Mouse (Mus musculus): ENCODE data around the gene Ptges3l. TPM values are rescaled to one million over a fixed set of nuclear protein-coding genes. Genes with fewer than 3 reads are reported as not detected.
"Not testable (repeated sequence)": the region's sequence is repeated elsewhere in the genome, so short reads cannot be mapped to it uniquely, and the experiment has no call there.

Ptges3l gene
- total and polyA plus RNA-seq, 3 experiments, result 0.22 to 0.33 TPM; not detected in 1

DNA sequence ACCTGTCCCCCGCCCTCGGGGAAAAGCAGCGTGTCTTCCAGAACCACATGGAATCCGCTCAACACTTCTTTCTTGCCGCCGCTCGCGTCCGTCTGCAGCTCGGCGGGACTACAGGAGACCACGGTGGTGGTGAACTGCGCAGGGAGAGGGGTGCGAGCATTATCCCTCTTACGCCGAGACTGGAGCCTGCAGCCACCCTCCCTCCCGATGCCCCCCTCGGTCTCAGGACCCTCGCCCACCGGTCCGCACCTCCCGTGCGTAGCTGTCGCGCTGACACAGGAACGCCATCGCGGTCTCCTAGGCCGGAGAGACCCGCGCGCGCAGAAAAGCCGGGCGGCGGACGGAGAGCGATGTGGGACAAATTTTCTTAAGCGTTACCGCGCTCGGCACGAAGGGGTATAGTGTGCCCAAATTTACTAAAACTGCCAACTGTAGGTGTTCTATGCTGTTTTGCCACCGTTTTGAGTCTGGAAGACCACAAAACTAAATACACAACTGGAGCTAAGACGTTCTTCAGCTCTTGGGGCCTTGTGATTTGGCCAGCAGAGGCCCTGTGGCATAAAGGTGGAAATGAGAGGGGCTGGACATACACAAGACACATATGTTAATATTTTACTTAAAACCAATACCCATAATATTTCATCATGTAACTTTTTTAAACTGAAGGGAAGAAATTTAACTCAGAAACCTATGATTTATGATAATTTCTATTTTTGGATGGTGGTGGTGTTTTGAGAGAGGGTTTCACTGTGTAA is 7.9 kb downstream of the Ptges3l start, which contains the start of gene Aarsd1:
Gene Aarsd1, minus strand, starts transcription at position 515 of the 755 bp plus-strand sequence.
- no peaks in the 10 kb centered on the region for H3K9me3 ChIP-seq (replicated peaks)
- ATAC-seq (ENCODE audit: extremely low read depth, insufficient number of reproducible peaks, low FRiP score, poor library complexity, severe bottlenecking) (peak; percentile 28), DNase-seq (ENCODE audit: low spot score) (peak; percentile 50)
- no peaks in the 10 kb centered on the region for H3K27me3 ChIP-seq (ENCODE audit: insufficient read depth, low read length)
- peaks cover 44% of the 10 kb centered on the region for H3K4me1 ChIP-seq (ENCODE audit: insufficient read depth, low read depth, low read length)
- H3K36me3 ChIP-seq (replicated peaks), result peaks cover 31% of the 10 kb centered on the region
- TF ChIP-seq GATA2 (IDR thresholded peaks at IDR 0.05; ENCODE audit: borderline replicate concordance, low read depth, low read length), result no peak
- TF ChIP-seq GATA1 (IDR thresholded peaks at IDR 0.05; ENCODE audit: borderline replicate concordance, low read length), result no peak
- TF ChIP-seq CTCF (IDR thresholded peaks at IDR 0.05; ENCODE audit: low read depth, low read length), result no peak
- TF ChIP-seq TAL1 (conservative IDR thresholded peaks at IDR 0.05; ENCODE audit: low read depth, low read length), result no peak
- H3K4me3 ChIP-seq (ENCODE audit: low read depth, low read length), result peak within 1 kb of the TSS; percentile 98

DNA sequence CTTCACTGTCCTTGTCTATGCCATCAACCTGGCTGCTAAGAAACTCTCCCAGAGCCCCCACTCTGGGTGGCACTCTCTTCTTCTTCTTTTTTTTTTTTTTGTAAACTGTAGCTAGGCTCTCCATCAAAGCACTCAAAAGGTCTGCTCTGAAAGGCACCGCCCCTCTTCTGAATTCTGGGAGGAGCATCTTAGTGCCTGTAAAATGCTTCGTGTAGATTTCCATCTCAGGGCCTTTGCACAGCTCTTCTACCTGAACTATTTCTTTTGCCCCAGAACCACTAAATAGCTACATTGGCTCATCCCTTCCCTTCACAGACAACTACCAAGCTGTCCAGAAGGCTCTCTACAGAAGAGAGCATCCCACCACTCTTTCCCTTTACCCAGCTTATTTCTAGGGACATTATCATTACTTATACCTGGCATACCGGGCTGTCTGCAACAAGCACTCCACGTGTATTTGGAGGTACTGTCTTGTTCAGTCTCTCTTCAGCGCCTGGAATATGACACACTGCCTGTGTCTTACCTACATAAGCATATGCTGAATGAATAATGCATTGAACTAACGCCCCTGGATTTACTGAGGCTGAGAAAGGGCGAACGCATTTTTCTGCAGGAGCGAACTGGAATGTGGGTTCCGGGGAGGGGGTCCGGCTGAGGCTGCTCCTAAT is 8.6 kb downstream of the Ptges3l start:
- TF ChIP-seq GATA1 (IDR thresholded peaks at IDR 0.05; ENCODE audit: borderline replicate concordance, low read length), result no peak
- no peak for TF ChIP-seq POLR2AphosphoS5 (IDR thresholded peaks at IDR 0.05; ENCODE audit: insufficient replicate concordance, low read depth, low read length)
- no peak for TF ChIP-seq CTCF (IDR thresholded peaks at IDR 0.05; ENCODE audit: low read depth, low read length)
- TF ChIP-seq TAL1 (conservative IDR thresholded peaks at IDR 0.05; ENCODE audit: low read depth, low read length), result no peak
- no peak for TF ChIP-seq GATA2 (IDR thresholded peaks at IDR 0.05; ENCODE audit: borderline replicate concordance, low read depth, low read length)
- DNase-seq (ENCODE audit: low spot score), result peak; percentile 46
- no peaks in the 10 kb centered on the region for H3K27me3 ChIP-seq (ENCODE audit: insufficient read depth, low read length)

GRCm38 (mm10) chr11:101415306-101415705 is 9.8 kb downstream of the Ptges3l start:
- peaks cover 50% of the 10 kb centered on the region for H3K36me3 ChIP-seq (replicated peaks)
- no peaks in the 10 kb centered on the region for H3K9me3 ChIP-seq (replicated peaks)
- no peak for ATAC-seq (ENCODE audit: extremely low read depth, insufficient number of reproducible peaks, low FRiP score, poor library complexity, severe bottlenecking)
- peaks cover 38% of the 10 kb centered on the region for H3K4me1 ChIP-seq (ENCODE audit: insufficient read depth, low read depth, low read length)
- no peak overlapping the region for H3K4me3 ChIP-seq (ENCODE audit: low read depth, low read length)
- no peak for DNase-seq (ENCODE audit: low spot score)
- no peaks in the 10 kb centered on the region for H3K27me3 ChIP-seq (ENCODE audit: insufficient read depth, low read length)
- no peak for TF ChIP-seq GATA2 (IDR thresholded peaks at IDR 0.05; ENCODE audit: borderline replicate concordance, low read depth, low read length)
- TF ChIP-seq POLR2AphosphoS5 (IDR thresholded peaks at IDR 0.05; ENCODE audit: insufficient replicate concordance, low read depth, low read length), result no peak
- no peak for TF ChIP-seq TAL1 (conservative IDR thresholded peaks at IDR 0.05; ENCODE audit: low read depth, low read length)
- no peak for TF ChIP-seq GATA1 (IDR thresholded peaks at IDR 0.05; ENCODE audit: borderline replicate concordance, low read length)
- no peak for TF ChIP-seq CTCF (IDR thresholded peaks at IDR 0.05; ENCODE audit: low read depth, low read length)

More for the DNA sequence above, 8.6 kb downstream of the Ptges3l start:
- no peak for ATAC-seq (ENCODE audit: extremely low read depth, insufficient number of reproducible peaks, low FRiP score, poor library complexity, severe bottlenecking)
- peaks cover 38% of the 10 kb centered on the region for H3K4me1 ChIP-seq (ENCODE audit: insufficient read depth, low read depth, low read length)
- peaks cover 38% of the 10 kb centered on the region for H3K36me3 ChIP-seq (replicated peaks)
- H3K9me3 ChIP-seq (replicated peaks), result no peaks in the 10 kb centered on the region
- H3K4me3 ChIP-seq (ENCODE audit: low read depth, low read length), result peak overlapping the region; percentile 98

GRCm38 (mm10) chr11:101395110-101395509 is 30.0 kb downstream of the Ptges3l start:
- DNase-seq (ENCODE audit: low spot score), result peak; percentile 26
- no peak overlapping the region for H3K4me3 ChIP-seq (ENCODE audit: low read depth, low read length)
- 0 out of 2 replicates have a peak, but pooled peaks have one; percentile 37 for TF ChIP-seq CTCF (IDR thresholded peaks at IDR 0.05; ENCODE audit: low read depth, low read length)
- no peak for TF ChIP-seq TAL1 (conservative IDR thresholded peaks at IDR 0.05; ENCODE audit: low read depth, low read length)
- no peak for ATAC-seq (ENCODE audit: extremely low read depth, insufficient number of reproducible peaks, low FRiP score, poor library complexity, severe bottlenecking)
- no peaks in the 10 kb centered on the region for H3K36me3 ChIP-seq (replicated peaks)
- peaks cover 28% of the 10 kb centered on the region for H3K27me3 ChIP-seq (ENCODE audit: insufficient read depth, low read length)
- H3K4me1 ChIP-seq (ENCODE audit: insufficient read depth, low read depth, low read length), result peaks cover 3% of the 10 kb centered on the region; the same call in 1 of the 2 replicates
- 0 out of 2 replicates have a peak, but pooled peaks cover 3% of the 10 kb centered on the region for H3K9me3 ChIP-seq (replicated peaks)

GRCm38 (mm10) chr11:101381817-101382216 is 43.3 kb downstream of the Ptges3l start:
- TF ChIP-seq GATA2 (IDR thresholded peaks at IDR 0.05; ENCODE audit: borderline replicate concordance, low read depth, low read length) (no peak), CTCF (IDR thresholded peaks at IDR 0.05; ENCODE audit: low read depth, low read length) (no peak), POLR2AphosphoS5 (IDR thresholded peaks at IDR 0.05; ENCODE audit: insufficient replicate concordance, low read depth, low read length) (no peak), TAL1 (conservative IDR thresholded peaks at IDR 0.05; ENCODE audit: low read depth, low read length) (no peak), GATA1 (IDR thresholded peaks at IDR 0.05; ENCODE audit: borderline replicate concordance, low read length) (no peak)
- Histone ChIP-seq H3K4me1 (ENCODE audit: insufficient read depth, low read depth, low read length) (no peaks in the 10 kb centered on the region; the same call in none of the 2 replicates), H3K27me3 (ENCODE audit: insufficient read depth, low read length) (peaks cover 26% of the 10 kb centered on the region), H3K4me3 (ENCODE audit: low read depth, low read length) (no peak overlapping the region), H3K36me3 (replicated peaks) (no peaks in the 10 kb centered on the region), H3K9me3 (replicated peaks) (no peaks in the 10 kb centered on the region)
- ATAC-seq (ENCODE audit: extremely low read depth, insufficient number of reproducible peaks, low FRiP score, poor library complexity, severe bottlenecking) (no peak), DNase-seq (ENCODE audit: low spot score) (no peak)

DNA sequence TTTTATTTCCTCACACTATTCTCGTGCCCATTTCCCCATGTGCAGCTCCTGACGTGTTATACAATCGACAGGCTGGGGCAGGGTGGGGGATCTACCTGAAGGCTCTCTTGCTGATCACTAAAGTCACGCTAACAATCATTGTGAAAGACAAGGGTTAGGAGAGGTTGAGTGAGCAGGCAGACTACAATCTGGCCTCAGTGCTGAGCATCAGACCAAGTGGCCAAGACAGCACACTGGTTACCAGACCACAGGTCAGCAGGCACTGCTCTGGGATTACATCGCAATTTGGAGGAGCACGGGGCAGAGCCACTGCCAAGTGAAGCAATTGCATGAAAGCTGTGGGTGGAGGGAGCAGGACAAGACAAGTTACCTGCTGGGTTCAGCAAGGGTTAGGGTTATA is 46.2 kb downstream of the Ptges3l start:
- H3K36me3 ChIP-seq (replicated peaks), result no peaks in the 10 kb centered on the region
- ATAC-seq (ENCODE audit: extremely low read depth, insufficient number of reproducible peaks, low FRiP score, poor library complexity, severe bottlenecking) (no peak), DNase-seq (ENCODE audit: low spot score) (no peak)
- peaks cover 34% of the 10 kb centered on the region for H3K27me3 ChIP-seq (ENCODE audit: insufficient read depth, low read length)
- no peak overlapping the region for H3K4me3 ChIP-seq (ENCODE audit: low read depth, low read length)
- H3K9me3 ChIP-seq (replicated peaks), result no peaks in the 10 kb centered on the region
- TF ChIP-seq POLR2AphosphoS5 (IDR thresholded peaks at IDR 0.05; ENCODE audit: insufficient replicate concordance, low read depth, low read length) (no peak), TAL1 (conservative IDR thresholded peaks at IDR 0.05; ENCODE audit: low read depth, low read length) (no peak), GATA2 (IDR thresholded peaks at IDR 0.05; ENCODE audit: borderline replicate concordance, low read depth, low read length) (no peak), GATA1 (IDR thresholded peaks at IDR 0.05; ENCODE audit: borderline replicate concordance, low read length) (no peak), CTCF (IDR thresholded peaks at IDR 0.05; ENCODE audit: low read depth, low read length) (no peak)
- H3K4me1 ChIP-seq (ENCODE audit: insufficient read depth, low read depth, low read length), result no peaks in the 10 kb centered on the region; the same call in 1 of the 2 replicates

DNA sequence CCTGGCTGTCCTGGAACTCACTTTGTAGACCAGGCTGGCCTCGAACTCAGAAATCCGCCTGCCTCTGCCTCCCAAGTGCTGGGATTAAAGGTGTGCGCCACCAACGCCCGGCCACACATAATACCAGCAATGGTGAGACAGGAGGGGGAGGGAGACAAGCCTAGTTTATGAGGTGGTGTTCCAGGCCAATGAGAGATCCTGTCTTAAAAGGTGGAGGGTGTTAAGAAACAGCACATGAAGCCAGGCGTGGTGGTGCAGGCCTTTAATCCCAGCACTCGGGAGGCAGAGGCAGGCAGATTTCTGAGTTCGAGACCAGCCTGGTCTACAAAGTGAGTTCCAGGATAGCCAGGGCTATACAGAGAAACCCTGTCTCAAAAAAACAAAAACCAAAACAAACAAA is 46.9 kb downstream of the Ptges3l start:
- peaks cover 34% of the 10 kb centered on the region for H3K27me3 ChIP-seq (ENCODE audit: insufficient read depth, low read length)
- not testable (repeated sequence) for H3K36me3 ChIP-seq (replicated peaks); H3K9me3 ChIP-seq (replicated peaks); ATAC-seq (ENCODE audit: extremely low read depth, insufficient number of reproducible peaks, low FRiP score, poor library complexity, severe bottlenecking); H3K4me1 ChIP-seq (ENCODE audit: insufficient read depth, low read depth, low read length); DNase-seq (ENCODE audit: low spot score); H3K4me3 ChIP-seq (ENCODE audit: low read depth, low read length)

All from G1E (cell line).